Comparison of ENCODE assay signal across 8 mouse cellular contexts in the genomic region with DNA sequence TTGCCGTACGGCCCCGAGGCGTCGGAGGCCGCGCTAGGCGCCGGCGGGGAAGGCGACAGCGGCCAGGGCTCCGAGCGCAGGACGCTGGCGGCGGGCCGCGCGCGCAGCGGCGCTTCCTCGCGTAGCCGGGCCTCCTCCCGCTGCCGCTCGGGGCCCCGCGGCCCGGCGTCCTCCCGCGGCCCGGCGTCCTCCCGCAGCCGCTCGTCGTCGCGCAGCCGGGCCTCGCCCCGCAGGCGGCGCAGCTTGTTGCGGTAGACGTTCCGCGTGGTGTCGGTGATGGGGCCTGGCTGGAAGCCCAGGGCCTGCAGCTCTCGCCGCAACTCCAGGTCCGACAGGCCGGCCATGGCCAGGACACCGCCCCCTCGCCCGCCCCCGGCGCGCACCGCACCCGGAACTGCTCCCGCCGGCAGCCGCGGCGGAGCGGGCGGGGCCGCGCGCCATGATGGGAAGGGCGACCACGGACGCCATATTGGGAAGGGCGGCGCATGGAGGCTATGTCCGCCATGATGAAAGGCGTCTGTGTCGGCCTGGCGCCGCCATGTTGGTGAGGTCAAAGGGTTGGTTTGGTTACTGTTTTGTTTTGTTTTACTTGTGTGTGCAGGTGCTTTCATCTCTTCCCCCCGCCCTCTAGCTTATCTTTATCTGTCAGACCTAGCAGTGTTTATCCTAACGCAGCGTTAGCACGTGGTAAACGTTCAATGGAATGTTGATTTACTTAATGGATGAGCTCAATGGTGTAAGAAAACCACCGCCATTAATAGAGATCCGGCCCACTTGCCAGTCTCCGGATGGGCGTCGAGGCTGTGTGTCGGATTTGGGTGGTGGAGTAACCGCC. TPM values are rescaled to one million over a fixed set of nuclear protein-coding genes. Genes with fewer than 3 reads are reported as not detected.
DNase-seq lines count a peak whose midpoint lies in the region; ATAC-seq and TF ChIP-seq lines count a peak whose summit lies in the region.

A gene (minus strand): TSS at position 395 of the 835 bp plus-strand sequence.

- ATAC-seq in forebrain, embryonic 11.5 days (replicated peaks; ENCODE audit: low FRiP score): peak; percentile 90
- peak; percentile 97 for ATAC-seq in heart, embryonic 16.5 days (replicated peaks; ENCODE audit: extremely low read depth, insufficient read depth, low FRiP score)
- ATAC-seq in liver, embryonic 16.5 days (ENCODE audit: low read depth): peak; percentile 97
- peak; percentile 86 for ATAC-seq in neural tube, embryonic 13.5 days (ENCODE audit: low read depth)

- no peak for TF ChIP-seq EP300 in CH12.LX (IDR thresholded peaks at IDR 0.05; ENCODE audit: low read length)

- no peak for TF ChIP-seq RAD21 in CH12.LX (IDR thresholded peaks at IDR 0.05; ENCODE audit: low read depth, low read length)

- H3K4me3 ChIP-seq in CH12.LX (replicated peaks in 1 of 3; ENCODE audit: low read depth in 2 of 3, low read length in 2 of 3, poor library complexity in 1 of 3): peak within 1 kb of the TSS; percentile 74 to 94 (median 82)
- peak within 1 kb of the TSS; percentile 91 for H3K4me3 ChIP-seq in forebrain, embryonic 11.5 days (ENCODE audit: low read depth, low read length)
- H3K4me3 ChIP-seq in heart, embryonic 16.5 days (ENCODE audit: low read length): peak within 1 kb of the TSS; percentile 73
- H3K4me3 ChIP-seq in liver, embryonic 16.5 days (ENCODE audit: low read depth, low read length): peak within 1 kb of the TSS; percentile 78
- H3K4me3 ChIP-seq in neural tube, embryonic 13.5 days: peak within 1 kb of the TSS; percentile 89
- peak within 1 kb of the TSS; percentile 98 for H3K4me3 ChIP-seq in testis, adult 2 months (ENCODE audit: control insufficient read depth, low read depth, low read length)

- in situ Hi-C loops in CH12.LX (cut with MboI; ENCODE audit: low pct_ligation_motif_present, low pct_unique_long_range_greater_than_20kb, low sequenced_read_pairs): no loop called here

- DNase-seq in CH12.LX (ENCODE audit: extremely low read depth): peak; percentile 90
- peak; percentile 91 for DNase-seq in c-Kit-positive CD71-positive TER-119-negative erythroid progenitor cells, embryonic 14.5 days (ENCODE audit: low read depth)
- peak; percentile 96 for DNase-seq in forebrain, embryonic 11.5 days (ENCODE audit: low spot score)
- DNase-seq in kidney, postnatal 4 days: peak; percentile 97 to 98

- H3K79me2 ChIP-seq in CH12.LX (replicated peaks; ENCODE audit: control insufficient read depth, extremely low read depth, insufficient read depth, poor library complexity, severe bottlenecking): no peaks in the 10 kb centered on the region; the same call in 1 of the 2 replicates

- H3K9ac ChIP-seq in CH12.LX (ENCODE audit: insufficient read depth, low read depth): peak within 1 kb of the TSS; percentile 84
- H3K9ac ChIP-seq in forebrain, embryonic 11.5 days (ENCODE audit: low read length): peak within 1 kb of the TSS; percentile 97
- peak within 1 kb of the TSS; percentile 85 for H3K9ac ChIP-seq in heart, embryonic 16.5 days (ENCODE audit: low read length)
- H3K9ac ChIP-seq in liver, embryonic 16.5 days (ENCODE audit: low read depth, low read length): peak within 1 kb of the TSS; percentile 96
- peak within 1 kb of the TSS; percentile 99 for H3K9ac ChIP-seq in neural tube, embryonic 13.5 days

- peaks cover 19 to 33% of the 10 kb centered on the region in 2 experiments for H3K36me3 ChIP-seq in CH12.LX (replicated peaks in 1 of 2; ENCODE audit: control insufficient read depth in 1 of 2, insufficient read depth in 1 of 2, low read length in 1 of 2)
- H3K36me3 ChIP-seq in forebrain, embryonic 11.5 days (ENCODE audit: control insufficient read depth, insufficient read depth, low read length): peaks cover 3% of the 10 kb centered on the region; the same call in 1 of the 2 replicates
- H3K36me3 ChIP-seq in heart, embryonic 16.5 days (ENCODE audit: control insufficient read depth, insufficient read depth): peaks cover 12% of the 10 kb centered on the region
- H3K36me3 ChIP-seq in liver, embryonic 16.5 days (ENCODE audit: control insufficient read depth, insufficient read depth): peaks cover 17% of the 10 kb centered on the region
- peaks cover 20% of the 10 kb centered on the region for H3K36me3 ChIP-seq in neural tube, embryonic 13.5 days
- no peaks in the 10 kb centered on the region for H3K36me3 ChIP-seq in testis, adult 2 months (ENCODE audit: control insufficient read depth, insufficient read depth, low read length)

- TF ChIP-seq CTCF in CH12.LX (conservative IDR thresholded peaks at IDR 0.05 in 1 of 2, IDR thresholded peaks at IDR 0.05 in 1 of 2; ENCODE audit: low read depth in 2 of 2, low read length in 2 of 2): no peak
- TF ChIP-seq CTCF in testis, adult 2 months (IDR thresholded peaks at IDR 0.05; ENCODE audit: control insufficient read depth, insufficient read depth, insufficient replicate concordance, low read depth, low read length): peak; percentile 11; the same call in 1 of the 2 replicates

- dilution Hi-C loops in CH12.LX (cut with MboI; ENCODE audit: extremely low pct_ligation_motif_present, extremely low pct_unique_long_range_greater_than_20kb, low sequenced_read_pairs): no loop called here

- peaks cover 2 to 10% of the 10 kb centered on the region in 2 experiments; a peak in 3 of 4 replicates for H3K4me1 ChIP-seq in CH12.LX (ENCODE audit: control insufficient read depth in 1 of 2, insufficient read depth in 2 of 2)
- H3K4me1 ChIP-seq in forebrain, embryonic 11.5 days (replicated peaks; ENCODE audit: control insufficient read depth, insufficient read depth, low read length): peaks cover 5% of the 10 kb centered on the region; the same call in 1 of the 2 replicates
- H3K4me1 ChIP-seq in heart, embryonic 16.5 days (ENCODE audit: control insufficient read depth, insufficient read depth, low read length): peaks cover 8% of the 10 kb centered on the region
- H3K4me1 ChIP-seq in liver, embryonic 16.5 days (ENCODE audit: control insufficient read depth, low read depth, low read length): peaks cover 20% of the 10 kb centered on the region
- H3K4me1 ChIP-seq in neural tube, embryonic 13.5 days (replicated peaks): peaks cover 77% of the 10 kb centered on the region
- peaks cover 21% of the 10 kb centered on the region for H3K4me1 ChIP-seq in testis, adult 2 months (ENCODE audit: control insufficient read depth, insufficient read depth, low read length)

- TF ChIP-seq POLR2A in CH12.LX (IDR thresholded peaks at IDR 0.05; ENCODE audit: low read depth, low read length): peak; percentile 82
- peak; percentile 79 for TF ChIP-seq POLR2A in testis, adult 2 months (IDR thresholded peaks at IDR 0.05; ENCODE audit: control insufficient read depth, low read depth, low read length)

- H3K27me3 ChIP-seq in CH12.LX (replicated peaks): peaks cover 6% of the 10 kb centered on the region
- H3K27me3 ChIP-seq in forebrain, embryonic 11.5 days (ENCODE audit: control insufficient read depth, insufficient read depth, low read length): no peaks in the 10 kb centered on the region
- H3K27me3 ChIP-seq in heart, embryonic 16.5 days (ENCODE audit: control insufficient read depth, insufficient read depth, low read length): 0 out of 2 replicates have a peak, but pooled peaks cover 3% of the 10 kb centered on the region
- H3K27me3 ChIP-seq in liver, embryonic 16.5 days (ENCODE audit: control insufficient read depth, insufficient read depth, low read depth, low read length): no peaks in the 10 kb centered on the region; the same call in 1 of the 2 replicates
- no peaks in the 10 kb centered on the region for H3K27me3 ChIP-seq in neural tube, embryonic 13.5 days
- H3K27me3 ChIP-seq in testis, adult 2 months (ENCODE audit: control insufficient read depth, insufficient read depth, low read length): no peaks in the 10 kb centered on the region

- H3K4me2 ChIP-seq in CH12.LX (ENCODE audit: insufficient read depth, low read depth, poor library complexity, severe bottlenecking): peak within 1 kb of the TSS; percentile 53
- H3K4me2 ChIP-seq in forebrain, embryonic 11.5 days (ENCODE audit: low read depth, low read length, severe bottlenecking): peak within 1 kb of the TSS; percentile 90
- H3K4me2 ChIP-seq in heart, embryonic 16.5 days (ENCODE audit: low read depth, low read length): peak within 1 kb of the TSS; percentile 74
- H3K4me2 ChIP-seq in liver, embryonic 16.5 days (ENCODE audit: low read depth, low read length): peak within 1 kb of the TSS; percentile 93
- H3K4me2 ChIP-seq in neural tube, embryonic 13.5 days: peak within 1 kb of the TSS; percentile 91

- peak within 1 kb of the TSS; percentile 67 for H3K27ac ChIP-seq in CH12.LX (ENCODE audit: insufficient read depth, low read depth)
- peak within 1 kb of the TSS; percentile 91 for H3K27ac ChIP-seq in forebrain, embryonic 11.5 days (ENCODE audit: low read depth, low read length)
- H3K27ac ChIP-seq in heart, embryonic 16.5 days (ENCODE audit: low read length): peak within 1 kb of the TSS; percentile 89
- H3K27ac ChIP-seq in liver, embryonic 16.5 days (ENCODE audit: low read length): peak within 1 kb of the TSS; percentile 90
- peak within 1 kb of the TSS; percentile 97 for H3K27ac ChIP-seq in neural tube, embryonic 13.5 days (replicated peaks)
- peak within 1 kb of the TSS; percentile 97 for H3K27ac ChIP-seq in testis, adult 2 months (ENCODE audit: control insufficient read depth, insufficient read depth, low read depth, low read length)

- peaks cover 3% of the 10 kb centered on the region for H3K9me3 ChIP-seq in CH12.LX (replicated peaks; ENCODE audit: low read length)
- H3K9me3 ChIP-seq in forebrain, embryonic 11.5 days (ENCODE audit: control insufficient read depth, low read length): no peaks in the 10 kb centered on the region
- H3K9me3 ChIP-seq in heart, embryonic 16.5 days (replicated peaks; ENCODE audit: control insufficient read depth, low read length): 0 out of 2 replicates have a peak, but pooled peaks cover 4% of the 10 kb centered on the region
- H3K9me3 ChIP-seq in liver, embryonic 16.5 days (replicated peaks; ENCODE audit: control insufficient read depth, low read length): no peaks in the 10 kb centered on the region
- no peaks in the 10 kb centered on the region for H3K9me3 ChIP-seq in neural tube, embryonic 13.5 days

- WGBS in forebrain, embryonic 11.5 days: 6% methylated on average over 74 of the region's 97 CpGs
- WGBS in heart, embryonic 16.5 days: 4% methylated on average over 68 of the region's 97 CpGs
- 3% methylated on average over 96 of the region's 97 CpGs for WGBS in liver, embryonic 16.5 days (ENCODE audit: insufficient replicate concordance)
- 4% methylated on average over 81 of the region's 97 CpGs for WGBS in neural tube, embryonic 13.5 days

TF ChIP-seq in CH12.LX, 34 proteins besides CTCF, POLR2A, EP300 and RAD21 (continues in another document):
- no peak for TF ChIP-seq SMC3 (IDR thresholded peaks at IDR 0.05; ENCODE audit: low read depth, low read length)

RNA-seq across cellular contexts. Expression of the gene that starts here (rescaled TPM):
- total RNA-seq in CH12.LX (2012; rRNA removed): 26.5 and 28.8 TPM in 2 replicates
- total RNA-seq in CH12.LX (2014; rRNA removed): 15.1 and 15.5 TPM in 2 replicates
- polyA plus RNA-seq in CH12.LX (2012; ENCODE audit: insufficient read length, low read depth): 18.4 and 22.5 TPM in 2 replicates
- polyA plus RNA-seq in forebrain, embryonic 11.5 days (2014; fragmentation: Nextera tagmentation; extraction: Ambion mirVana): 18.1 and 27.8 TPM in 2 replicates
- polyA plus RNA-seq in heart, embryonic 16.5 days (2015; fragmentation: Nextera tagmentation; extraction: Ambion mirVana): 6.3 and 8.7 TPM in 2 replicates
- polyA plus RNA-seq in liver, embryonic 16.5 days (2015; fragmentation: Nextera tagmentation; extraction: Ambion mirVana): 2.2 and 2.7 TPM in 2 replicates
- 16.2 and 18.6 TPM in 2 replicates for polyA plus RNA-seq in neural tube, embryonic 13.5 days (2015; fragmentation: Nextera tagmentation; extraction: Ambion mirVana)
- 40.5 and 46.0 TPM in 2 replicates for polyA plus RNA-seq in testis, adult 2 months (2012; rRNA removed)

Comparison
In these comparisons a context has a peak if more than half of its experiments do, and no peak if none do; other contexts are left out.
1. Peak in every context shown above with its lines: DNase-seq, ATAC-seq, H3K4me3 ChIP-seq and H3K27ac ChIP-seq.